20 mouse cellular contexts compared by ENCODE assay signal in genomic region chr6:25443681-25444080, GRCm38 (mm10).
DNase-seq lines count a peak whose midpoint lies in the region; ATAC-seq and TF ChIP-seq lines count a peak whose summit lies in the region.
"Had no signal": no experiment of that assay in that cellular context is flagged by ENCODE, and none has a peak within 500 bp of the region (broad histone marks: within the 10 kb centered on the region; RNA-seq: fewer than 3 reads in every experiment).

No protein-coding gene starts in this region.

- DNase-seq in kidney, postnatal 0 days (ENCODE audit: low spot score): peak; percentile 43
- DNase-seq in kidney, postnatal 4 days: no peak
- peak; percentile 10 to 13 for DNase-seq in right cerebral cortex, adult 2 months (ENCODE audit: low spot score in 2 of 2)
- no peak for DNase-seq in right cerebral cortex, postnatal 25 days
- DNase-seq in layer of hippocampus, adult 2 months (ENCODE audit: low spot score in 2 of 2): peak; percentile 47 to 79
- no peak for DNase-seq in embryo, embryonic 10 days (ENCODE audit: low spot score)
- DNase-seq in cerebellum, adult 11-12 months: no peak
- DNase-seq: adrenal gland, adult 2 months; cerebellum, adult 18-20 months; gastrocnemius, postnatal 25 days; kidney, adult 18-20 months; kidney, postnatal 36 days; left cerebral cortex, postnatal 4 days; lung, adult 18-20 months; lung, postnatal 36 days; thymus, postnatal 25 days had no signal

- no peak for TF ChIP-seq CTCF in kidney, postnatal 0 days (IDR thresholded peaks at IDR 0.05; ENCODE audit: low read depth)
- no peak for TF ChIP-seq CTCF in layer of hippocampus, adult 2 months (conservative IDR thresholded peaks at IDR 0.05)

- H3K27ac ChIP-seq in kidney, postnatal 0 days: no peak overlapping the region
- H3K27ac ChIP-seq in layer of hippocampus, adult 2 months: peak overlapping the region; percentile 74
- H3K27ac ChIP-seq: embryonic facial prominence, embryonic 12.5 days; hindbrain, embryonic 10.5 days had no signal

- no peaks in the 10 kb centered on the region for H3K27me3 ChIP-seq in kidney, postnatal 0 days (ENCODE audit: insufficient read depth, low read length)
- H3K27me3 ChIP-seq: embryonic facial prominence, embryonic 12.5 days had no signal

- H3K4me3 ChIP-seq in kidney, postnatal 0 days (replicated peaks; ENCODE audit: low read depth, low read length): no peak overlapping the region
- H3K4me3 ChIP-seq in layer of hippocampus, adult 2 months: no peak overlapping the region
- H3K4me3 ChIP-seq: embryonic facial prominence, embryonic 12.5 days; hindbrain, embryonic 10.5 days had no signal

- H3K36me3 ChIP-seq in kidney, postnatal 0 days (ENCODE audit: insufficient read depth, low read length): no peaks in the 10 kb centered on the region
- H3K36me3 ChIP-seq: embryonic facial prominence, embryonic 12.5 days; G1E; hindbrain, embryonic 10.5 days had no signal

- H3K4me2 ChIP-seq in kidney, postnatal 0 days (ENCODE audit: low read length): no peak overlapping the region
- H3K4me2 ChIP-seq: embryonic facial prominence, embryonic 12.5 days; midbrain, embryonic 11.5 days had no signal

- no peaks in the 10 kb centered on the region for H3K4me1 ChIP-seq in kidney, postnatal 0 days (replicated peaks; ENCODE audit: insufficient read depth, low read length)
- H3K4me1 ChIP-seq: embryonic facial prominence, embryonic 12.5 days; hindbrain, embryonic 10.5 days had no signal

- H3K9ac ChIP-seq in kidney, postnatal 0 days (ENCODE audit: low read depth, low read length): no peak overlapping the region
- H3K9ac ChIP-seq: embryonic facial prominence, embryonic 12.5 days had no signal

- no peaks in the 10 kb centered on the region for H3K9me3 ChIP-seq in kidney, postnatal 0 days (replicated peaks; ENCODE audit: low read length)
- H3K9me3 ChIP-seq: embryonic facial prominence, embryonic 12.5 days; G1E; hindbrain, embryonic 10.5 days had no signal

- WGBS in kidney, postnatal 0 days: 24% methylated on average over 1 of the region's 1 CpGs

- ATAC-seq in kidney, postnatal 0 days (replicated peaks; ENCODE audit: low FRiP score, low read depth): no peak

Comparison
In these comparisons a context has a peak if more than half of its experiments do, and no peak if none do; other contexts are left out.
1. DNase-seq: peak in kidney, postnatal 0 days (single experiment), right cerebral cortex, adult 2 months (2 of 2) and layer of hippocampus, adult 2 months (2 of 2); none in kidney, postnatal 4 days (0 of 2), right cerebral cortex, postnatal 25 days (single experiment), embryo, embryonic 10 days (single experiment) and cerebellum, adult 11-12 months (single experiment).